Mouse (Mus musculus) cerebellum, adult 11-12 months (tissue): ENCODE data around the gene B4galnt4.
"Not testable (repeated sequence)": the region's sequence is repeated elsewhere in the genome, so short reads cannot be mapped to it uniquely, and the experiment has no call there.

Source experiments
- DNase-seq: peaks from one replicate; pipeline ENCODE4 v3.0.0; 2022

B4galnt4 gene

GRCm38 (mm10) chr7:141060426-141061242, at the start of gene B4galnt4:
Gene B4galnt4 (plus strand): TSS chr7:141061104.
- DNase-seq: peak; percentile 94

DNA sequence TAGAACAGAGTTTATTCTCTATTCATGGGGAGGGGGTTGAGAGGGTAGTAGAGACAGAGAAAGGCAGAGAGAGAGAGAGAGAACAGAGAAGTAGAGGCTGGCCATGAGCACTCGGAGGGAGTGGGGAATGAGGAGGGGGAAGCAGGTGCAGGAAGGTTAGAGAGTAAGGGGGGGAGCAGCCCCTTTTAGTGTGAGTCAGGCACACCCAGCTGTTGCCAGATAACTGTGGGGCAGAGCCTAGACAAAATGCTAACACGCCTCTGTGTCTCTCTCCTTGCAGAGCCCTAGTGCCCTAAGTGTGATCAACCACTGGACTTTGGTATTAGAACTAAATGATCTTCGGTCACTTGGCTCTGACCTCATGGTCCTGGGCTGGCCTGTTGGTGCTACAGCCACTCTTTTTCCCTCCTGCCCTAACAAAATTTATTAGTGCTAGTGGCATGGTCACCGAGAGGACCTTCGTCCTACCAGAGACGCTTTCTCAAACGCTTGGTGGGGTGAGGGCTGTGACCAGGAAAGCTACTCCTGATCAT, 49.6 kb upstream of the B4galnt4 start:
- no peak for DNase-seq

GRCm38 (mm10) chr7:141016707-141017697, 43.9 kb upstream of the B4galnt4 start:
- no peak for DNase-seq

- DNase-seq: not testable (repeated sequence)
These were observed 43.1 kb upstream of the B4galnt4 start, which contains the start of gene Ifitm6 for GRCm38 (mm10) chr7:141017824-141018223. Gene Ifitm6 (minus strand): TSS chr7:141017924.

DNA sequence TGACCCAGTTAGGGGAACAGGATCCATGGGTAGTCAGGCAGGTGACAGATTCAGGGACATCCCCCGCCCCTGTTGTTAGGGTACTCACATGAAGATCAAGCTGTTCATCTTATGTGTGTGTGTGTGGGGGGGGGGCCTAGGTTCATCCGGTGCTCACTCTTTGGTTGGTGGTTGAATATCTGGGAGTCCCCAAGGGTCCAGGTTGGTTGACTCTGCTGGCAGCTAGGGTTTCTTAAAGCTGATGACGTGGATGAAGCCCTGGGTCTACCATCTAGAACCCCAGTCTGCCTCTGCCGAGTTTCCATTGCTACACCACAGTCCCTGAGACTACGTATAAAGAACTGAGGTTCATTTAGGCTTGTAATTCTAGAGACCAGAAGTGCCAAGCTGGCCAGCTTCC, 41.9 kb upstream of the B4galnt4 start:
- DNase-seq: no peak

DNA sequence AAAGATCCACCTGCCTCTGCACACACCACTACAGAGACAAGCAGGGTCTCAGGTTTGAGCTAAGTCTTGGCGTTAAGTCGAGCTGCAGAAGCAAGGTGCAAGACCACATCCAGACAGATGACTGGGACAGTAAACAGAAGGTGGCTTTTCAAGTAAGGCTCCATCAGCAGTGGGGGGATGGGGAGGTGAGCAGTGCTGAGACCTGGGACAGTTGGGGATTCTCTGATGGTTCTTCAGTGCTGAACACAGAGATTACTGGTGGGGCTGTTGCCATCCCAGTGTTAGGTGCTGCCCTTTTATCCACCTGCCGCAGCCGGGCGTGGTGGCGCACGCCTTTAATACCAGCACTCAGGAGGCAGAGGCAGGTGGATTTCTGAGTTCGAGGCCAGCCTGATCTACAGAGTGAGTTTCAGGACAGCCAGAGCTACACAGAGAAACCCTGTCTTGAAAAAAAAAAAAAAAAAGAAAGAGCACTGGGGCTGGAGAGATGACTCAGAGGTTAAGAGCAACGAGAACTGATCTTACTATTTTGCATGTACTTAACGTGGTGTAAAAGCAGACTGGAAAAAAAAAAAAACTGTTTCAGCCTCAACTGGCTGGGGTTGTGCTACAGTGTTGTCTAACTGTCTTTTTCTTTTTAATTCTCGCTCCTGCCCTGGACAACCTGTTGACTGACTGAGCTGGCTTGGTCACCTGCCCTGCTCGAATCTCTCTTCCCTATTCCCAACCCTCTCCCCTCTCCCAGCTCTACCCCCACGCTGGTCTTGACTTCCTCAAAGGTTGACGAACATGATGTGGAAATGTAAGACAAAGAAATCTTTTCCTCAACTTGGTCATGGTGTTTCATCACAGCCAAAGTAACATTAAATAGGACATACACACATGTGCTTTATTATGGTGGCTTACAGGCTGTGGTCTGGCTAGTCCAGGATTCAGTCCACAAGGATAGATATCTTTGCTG, 39.1 kb upstream of the B4galnt4 start:
- no peak for DNase-seq

DNA sequence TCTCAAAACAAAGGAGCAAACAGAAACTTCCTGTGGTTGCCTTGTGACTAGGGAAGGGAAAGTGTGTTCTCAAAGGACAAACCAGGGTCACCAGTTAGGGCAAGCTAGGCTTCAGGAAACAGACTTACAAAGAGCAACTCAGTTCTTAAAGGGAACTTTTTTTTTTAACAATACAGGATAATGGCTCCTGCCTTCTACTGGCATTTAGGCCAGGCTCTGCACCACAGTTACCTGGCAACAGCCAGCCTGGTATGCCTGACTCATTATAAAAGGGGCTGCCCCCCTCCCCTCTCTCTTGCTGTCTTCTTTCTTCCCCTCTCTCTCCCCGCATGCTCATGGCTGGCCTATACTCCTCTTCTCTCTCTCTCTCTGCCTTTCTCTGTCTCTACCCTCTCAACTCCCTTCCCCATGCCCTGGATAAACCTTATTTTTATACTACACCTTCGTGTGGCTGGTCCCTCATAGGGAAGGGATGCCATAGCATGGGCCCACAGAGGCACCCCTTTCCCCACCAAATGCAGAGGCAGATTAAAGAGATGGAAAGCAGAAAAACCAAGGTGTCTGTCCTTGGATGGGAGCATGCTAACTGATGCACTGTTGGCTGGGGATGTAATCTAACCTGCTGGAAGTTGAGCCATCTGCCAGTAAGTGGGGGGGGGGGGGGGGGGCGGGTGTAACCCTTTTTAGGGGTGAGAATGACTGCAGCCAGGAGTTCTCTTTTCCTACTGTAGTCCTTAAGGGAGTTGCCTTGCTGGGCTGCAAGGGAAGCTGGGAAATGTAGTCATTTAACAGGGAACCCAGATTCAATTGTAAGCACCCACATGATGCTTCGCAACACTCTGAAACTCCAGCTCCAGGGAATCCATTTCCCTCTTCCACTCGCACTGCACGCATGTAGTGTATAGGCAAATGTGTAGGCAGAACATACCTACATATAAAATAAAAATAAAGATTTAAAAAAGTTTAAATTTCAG, 35.8 kb upstream of the B4galnt4 start:
- DNase-seq: no peak

- no peak for DNase-seq
These were observed 34.7 kb upstream of the B4galnt4 start for GRCm38 (mm10) chr7:141026097-141026739.

DNA sequence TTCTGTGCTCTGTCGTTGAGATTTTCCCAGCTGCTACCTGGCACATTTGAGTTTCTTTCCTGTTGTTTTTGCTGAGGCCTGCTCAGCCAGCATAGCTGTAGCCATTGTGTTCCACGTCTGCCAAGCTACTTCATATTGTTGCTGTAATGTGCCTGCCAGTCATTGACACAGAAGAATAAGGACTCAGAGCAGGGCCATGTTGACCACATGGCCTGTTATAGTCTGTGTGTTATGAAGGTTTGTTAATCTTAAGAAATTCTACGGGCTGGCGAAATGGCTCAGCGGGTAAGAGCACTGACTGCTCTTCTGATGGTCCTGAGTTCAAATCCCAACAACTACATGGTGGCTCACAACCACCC, 34.2 kb upstream of the B4galnt4 start:
- DNase-seq: no peak

GRCm38 (mm10) chr7:141028831-141029230, 32.1 kb upstream of the B4galnt4 start, which contains the start of gene Gm17387:
Gene Gm17387 (plus strand): TSS chr7:141029131.
- DNase-seq: no peak

GRCm38 (mm10) chr7:141030390-141030789, 30.5 kb upstream of the B4galnt4 start:
- DNase-seq: no peak

DNA sequence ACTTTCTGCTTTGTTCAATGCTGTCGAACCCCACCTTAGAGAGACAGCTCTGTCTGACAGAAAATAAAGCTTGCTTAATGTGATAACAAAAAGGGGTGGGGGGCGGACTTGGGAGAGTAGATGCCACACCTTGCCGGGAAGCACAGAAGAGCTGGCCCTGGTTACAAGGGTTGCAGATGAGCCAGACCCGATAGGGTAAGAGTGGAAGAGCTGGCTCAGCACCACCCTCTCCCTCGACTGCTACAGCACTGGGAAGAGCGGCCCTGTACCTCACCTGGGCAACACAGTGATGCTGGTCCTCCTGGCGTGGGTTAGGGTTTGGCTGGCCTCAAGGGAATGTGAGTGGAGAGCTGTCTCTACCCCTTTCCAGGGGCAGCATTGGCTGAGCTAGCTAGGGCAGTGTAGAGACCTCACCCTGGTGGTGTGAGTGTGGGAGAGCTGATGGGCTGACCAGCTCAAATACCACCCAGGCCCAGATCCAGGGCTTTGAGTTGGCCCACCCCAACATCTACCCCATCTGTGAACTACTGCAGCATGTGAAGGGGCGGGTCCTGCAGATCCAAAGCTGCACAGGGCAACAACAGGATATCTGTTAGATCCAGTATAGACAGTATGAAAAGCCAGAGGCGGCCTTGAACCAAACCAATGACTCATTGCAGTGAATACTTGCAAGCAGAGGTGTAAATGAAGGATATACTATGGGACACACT, 28.3 kb upstream of the B4galnt4 start:
- no peak for DNase-seq

DNA sequence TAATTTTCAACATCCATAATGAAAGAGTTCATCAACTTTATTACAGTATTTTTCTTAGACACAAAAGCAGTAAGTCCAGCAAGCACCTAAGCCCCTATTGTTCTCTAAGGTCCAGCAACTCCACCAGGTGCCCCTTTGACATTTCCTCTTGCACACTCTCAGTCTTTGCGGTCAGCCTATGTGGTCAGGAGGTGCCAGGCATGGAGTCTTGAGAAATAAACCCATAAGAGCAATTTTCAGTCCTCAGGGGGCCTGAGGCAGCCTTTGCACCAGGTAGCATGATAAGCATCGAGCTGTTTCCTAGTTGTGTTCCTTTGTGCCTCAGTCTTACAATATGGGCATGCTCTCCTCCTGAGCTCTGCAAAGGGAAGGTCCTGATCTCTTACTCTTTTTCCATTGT, 24.3 kb upstream of the B4galnt4 start:
- DNase-seq: not testable (repeated sequence)

GRCm38 (mm10) chr7:141038090-141039032, 22.5 kb upstream of the B4galnt4 start:
- no peak for DNase-seq

DNA sequence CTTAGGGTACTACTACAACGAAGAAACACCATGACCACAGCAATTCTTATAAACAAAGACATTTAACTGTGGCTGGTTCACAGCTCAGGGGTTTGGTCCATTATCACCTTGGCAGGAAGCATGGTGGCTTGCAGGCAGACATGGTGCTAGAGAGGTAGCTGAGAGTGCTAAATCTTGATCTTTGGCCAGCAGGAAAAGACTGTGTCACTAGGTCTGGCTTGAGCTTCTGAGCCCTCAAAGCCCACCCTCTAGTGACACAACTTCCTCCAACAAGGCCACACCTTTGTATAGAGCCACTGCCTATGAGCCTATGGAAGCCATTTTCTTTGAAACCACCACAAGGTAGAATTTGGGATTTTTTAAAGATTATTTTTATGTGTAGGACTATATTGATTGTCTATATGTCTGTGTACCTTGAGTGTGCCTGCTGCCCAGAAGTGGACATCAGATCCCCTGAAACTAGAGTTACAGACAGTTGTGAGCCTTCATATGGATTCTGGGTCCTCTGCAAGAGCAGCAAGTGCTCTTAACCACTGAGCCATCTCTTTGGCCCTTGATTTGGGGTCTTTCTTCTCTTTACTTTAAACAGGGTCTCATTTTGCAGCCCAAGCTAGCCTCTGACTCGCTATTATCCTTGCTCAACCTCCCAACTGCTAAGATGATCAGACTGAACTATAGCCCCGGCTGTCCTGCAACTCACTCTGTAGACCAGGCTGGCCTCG, 21.4 kb upstream of the B4galnt4 start:
- no peak for DNase-seq

GRCm38 (mm10) chr7:141040867-141041606, 19.9 kb upstream of the B4galnt4 start:
- no peak for DNase-seq

DNA sequence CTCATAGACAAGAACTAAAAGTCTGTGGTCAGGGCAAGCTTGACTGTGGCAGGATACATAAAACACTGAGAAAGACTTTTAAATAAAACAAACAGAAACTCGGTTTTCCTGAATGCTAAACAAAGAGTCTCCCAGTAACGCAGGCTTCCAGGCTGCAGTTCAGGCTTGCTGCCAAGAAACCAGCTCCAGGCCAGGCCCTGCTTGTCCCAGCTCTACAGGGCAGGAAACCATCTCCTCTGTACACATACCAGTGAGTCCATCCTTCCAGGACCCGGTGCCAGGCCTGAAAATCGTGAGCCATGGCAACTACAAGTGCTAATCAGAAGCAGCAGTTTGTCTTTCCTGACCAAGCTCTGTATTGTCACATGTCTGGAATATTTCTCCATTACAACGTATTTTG, 19.2 kb upstream of the B4galnt4 start:
- peak; percentile 56 for DNase-seq
